Mouse (Mus musculus) colon, adult 2 months (tissue): ENCODE data around the gene Nr0b2. TPM values are rescaled to one million over a fixed set of nuclear protein-coding genes. Genes with fewer than 3 reads are reported as not detected.

ENCODE experiments used
- polyA plus RNA-seq: library from polyadenylated mRNA; depleted of rRNA; stranded (reverse); fragments of >200 nt; gene quantifications from 2 replicates; pipeline ENCODE4 v1.2.3, GENCODE M21; 2012; rRNA removed

Gene Nr0b2
- polyA plus RNA-seq = 0.13 and 1.7 TPM in 2 replicates

GRCm38 (mm10) chr4:133552768-133553447 is at the start of gene Nr0b2:
Gene Nr0b2 (plus strand): TSS chr4:133553376.

GRCm38 (mm10) chr4:133518601-133519368 is 34.4 kb upstream of the Nr0b2 start, which contains the start of gene Kdf1:
Gene Kdf1 (plus strand): TSS chr4:133518963.

GRCm38 (mm10) chr4:133545272-133546231 is 7.6 kb upstream of the Nr0b2 start, which contains the start of gene Nudc:
Gene Nudc (minus strand): TSS chr4:133545996.

GRCm38 (mm10) chr4:133574070-133574842 is 21.1 kb downstream of the Nr0b2 start, which contains the start of gene Gpatch3:
Gene Gpatch3 (plus strand): TSS chr4:133574745.

GRCm38 (mm10) chr4:133584059-133584951 is 31.1 kb downstream of the Nr0b2 start, which contains the start of gene Gpn2:
Gene Gpn2 (plus strand): TSS chr4:133584362.

GRCm38 (mm10) chr4:133601721-133602218 is 48.6 kb downstream of the Nr0b2 start, which contains the start of gene Sfn:
Gene Sfn (minus strand): TSS chr4:133602168.

Other genes with a start within 250 kb of the Nr0b2 start
- gene Wdtc1, start 199.9 kb upstream of the Nr0b2 start, polyA plus RNA-seq = 71.1 and 77.4 TPM in 2 replicates
- gene Slc9a1, start 183.7 kb upstream of the Nr0b2 start, polyA plus RNA-seq = 56.8 and 75.4 TPM in 2 replicates
- gene Tent5b, start 73.2 kb upstream of the Nr0b2 start, polyA plus RNA-seq = 14.3 and 16.8 TPM in 2 replicates
- gene Trnp1, start 54.8 kb upstream of the Nr0b2 start, polyA plus RNA-seq = 17.3 and 23.5 TPM in 2 replicates
- 47.7 and 68.9 TPM in 2 replicates for gene Kdf1, start 34.4 kb upstream of the Nr0b2 start, polyA plus RNA-seq
- gene Nudc, start 7.4 kb upstream of the Nr0b2 start, polyA plus RNA-seq = 28.1 and 31.4 TPM in 2 replicates
- 4.9 and 6.5 TPM in 2 replicates for gene Gpatch3, start 21.4 kb downstream of the Nr0b2 start, polyA plus RNA-seq
- 57.5 and 71.7 TPM in 2 replicates for gene Gpn2, start 31.0 kb downstream of the Nr0b2 start, polyA plus RNA-seq
- gene Sfn, start 48.8 kb downstream of the Nr0b2 start, polyA plus RNA-seq = 162 and 234 TPM in 2 replicates
- 49.5 and 50.4 TPM in 2 replicates for gene Zdhhc18, start 96.8 kb downstream of the Nr0b2 start, polyA plus RNA-seq
- gene Pigv, start 119.3 kb downstream of the Nr0b2 start, polyA plus RNA-seq = 17.2 and 18.7 TPM in 2 replicates
- gene Arid1a, start 203.4 kb downstream of the Nr0b2 start, polyA plus RNA-seq = 52.8 TPM in 2 replicates